ENCODE assay signal across 1 mouse cellular context in genomic region chr16:58715018-58715417, GRCm38 (mm10).
TF ChIP-seq lines count a peak whose summit lies in the region.

No protein-coding gene starts in this region.

TF ChIP-seq in CH12.LX, 34 proteins besides CTCF, POLR2A, EP300 and RAD21 (continued from another document):
- TF ChIP-seq MYC (IDR thresholded peaks at IDR 0.05; ENCODE audit: low read depth, low read length), result peak; percentile 74
- no peak for TF ChIP-seq POLR2AphosphoS2 (IDR thresholded peaks at IDR 0.05; ENCODE audit: low read depth, low read length)
- TF ChIP-seq JUND (conservative IDR thresholded peaks at IDR 0.05; ENCODE audit: low read depth, low read length), result peak; percentile 94
- peak; percentile 93 for TF ChIP-seq BHLHE40 (IDR thresholded peaks at IDR 0.05; ENCODE audit: low read depth, low read length)
- TF ChIP-seq MAFK (IDR thresholded peaks at IDR 0.05; ENCODE audit: insufficient replicate concordance, low read length), result peak; percentile 86
- peak; percentile 91 for TF ChIP-seq MEF2A (IDR thresholded peaks at IDR 0.05; ENCODE audit: borderline replicate concordance, low read depth, low read length)
- no peak for TF ChIP-seq GABPA (IDR thresholded peaks at IDR 0.05; ENCODE audit: insufficient replicate concordance, low read depth, low read length)
- no peak for TF ChIP-seq NRF1 (IDR thresholded peaks at IDR 0.05; ENCODE audit: low read depth, low read length)
- TF ChIP-seq TCF12 (IDR thresholded peaks at IDR 0.05; ENCODE audit: low read depth, low read length), result peak; percentile 75
- peak; percentile 93 for TF ChIP-seq JUN (IDR thresholded peaks at IDR 0.05; ENCODE audit: insufficient read depth, low read depth, low read length)
- TF ChIP-seq RCOR1 (conservative IDR thresholded peaks at IDR 0.05; ENCODE audit: low read depth, low read length), result peak; percentile 85
- TF ChIP-seq TBP (conservative IDR thresholded peaks at IDR 0.05; ENCODE audit: low read depth, low read length), result no peak; the same call in 1 of the 2 replicates
- TF ChIP-seq CHD1 (IDR thresholded peaks at IDR 0.05; ENCODE audit: low read depth, low read length), result no peak
- no peak for TF ChIP-seq E2F4 (IDR thresholded peaks at IDR 0.05; ENCODE audit: insufficient replicate concordance, low read depth, low read length)
- TF ChIP-seq UBTF (IDR thresholded peaks at IDR 0.05; ENCODE audit: low read depth, low read length), result no peak
